Mouse (Mus musculus): Measurements from ENCODE around the gene Lrrc20.
"Not testable (repeated sequence)": the region's sequence is repeated elsewhere in the genome, so short reads cannot be mapped to it uniquely, and the experiment has no call there.

The Lrrc20 gene

DNA sequence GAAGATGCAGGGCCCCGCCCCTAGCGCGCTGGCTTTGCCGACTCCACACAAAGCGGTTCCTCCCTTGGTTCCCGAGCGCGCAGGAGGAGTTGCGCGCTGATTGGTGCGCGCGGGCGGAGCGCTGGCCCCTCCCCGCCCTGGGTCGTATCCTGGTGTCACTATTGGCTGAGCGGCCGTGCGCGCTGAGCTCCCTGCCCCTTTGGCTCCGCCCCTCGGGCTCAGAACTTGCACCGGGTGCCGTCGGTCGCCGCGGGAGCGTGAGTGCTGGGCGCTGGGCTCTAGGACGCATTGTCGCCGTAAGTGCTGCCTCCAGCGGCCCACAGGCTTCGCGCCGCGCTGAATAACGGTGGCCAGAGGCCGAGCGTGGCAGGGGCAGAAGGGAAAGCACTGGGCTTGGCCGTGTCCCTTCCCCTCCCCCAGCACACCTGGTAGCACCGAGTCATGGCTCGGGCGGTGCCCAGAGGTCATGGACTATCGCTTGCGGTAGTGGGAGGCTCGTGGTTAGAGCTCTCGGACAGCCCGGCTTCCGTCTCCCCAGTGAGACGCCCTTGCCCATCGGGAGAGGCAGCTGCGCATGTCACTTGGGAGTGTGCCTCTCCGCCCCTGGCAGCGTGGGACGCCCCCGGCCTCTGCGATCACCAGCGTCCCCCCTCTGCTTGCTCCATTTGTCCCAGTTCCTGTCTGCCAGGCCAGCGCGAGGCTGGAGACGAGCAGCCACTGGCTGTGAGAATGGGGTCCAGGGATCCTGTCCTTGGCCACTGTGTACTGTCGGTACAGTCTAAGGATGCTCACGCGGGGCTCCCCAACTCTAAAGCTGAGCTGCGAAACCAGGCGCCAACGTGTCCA, at the start of gene Lrrc20:
Gene Lrrc20 (plus strand): TSS at position 208 of the 846 bp plus-strand sequence.
- peak; percentile 95 for DNase-seq

DNA sequence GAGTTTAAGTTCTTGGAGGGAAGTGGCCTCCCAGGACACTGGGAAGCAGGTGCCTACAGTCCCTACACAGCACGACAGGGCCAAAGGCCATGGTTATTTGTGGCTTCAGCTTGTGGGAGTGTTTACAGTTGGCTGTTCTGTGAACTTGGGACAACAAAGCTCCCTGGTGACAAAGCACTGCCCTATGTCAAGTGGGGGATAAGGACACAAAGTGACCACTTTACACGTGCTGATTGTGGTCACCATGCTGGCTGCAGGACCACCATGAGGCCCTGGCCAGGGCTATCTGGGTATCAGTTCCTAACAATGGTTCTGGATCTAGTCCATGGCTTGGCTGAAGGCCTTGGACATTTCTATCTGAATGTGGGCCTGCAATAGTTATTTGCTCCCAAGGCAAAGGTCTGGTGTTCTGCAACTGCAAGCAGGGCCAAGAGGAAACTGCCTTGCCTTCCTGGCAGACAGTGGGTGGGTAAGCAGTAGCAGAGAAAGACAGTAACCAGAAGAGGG, 49.3 kb upstream of the Lrrc20 start:
- DNase-seq = no peak

DNA sequence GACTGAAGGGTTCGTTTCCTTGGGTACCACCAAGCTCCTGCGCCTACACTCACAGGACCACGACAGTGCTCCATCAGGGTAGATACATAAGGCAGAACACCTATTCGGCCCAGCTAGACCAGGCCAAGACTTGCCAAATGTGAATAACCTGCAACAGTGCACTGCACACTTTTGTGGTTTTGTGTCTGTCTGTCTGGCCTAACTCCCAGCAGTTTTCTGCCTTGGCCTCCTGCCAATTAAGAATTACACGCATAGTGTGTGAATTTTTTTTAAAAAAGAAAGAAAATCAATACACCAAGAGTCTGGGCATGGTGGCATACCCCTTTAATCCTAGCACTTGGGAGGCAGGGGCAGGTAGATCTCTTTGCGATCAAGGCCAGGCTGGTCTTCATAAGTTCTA, 47.6 kb upstream of the Lrrc20 start:
- DNase-seq = no peak

DNA sequence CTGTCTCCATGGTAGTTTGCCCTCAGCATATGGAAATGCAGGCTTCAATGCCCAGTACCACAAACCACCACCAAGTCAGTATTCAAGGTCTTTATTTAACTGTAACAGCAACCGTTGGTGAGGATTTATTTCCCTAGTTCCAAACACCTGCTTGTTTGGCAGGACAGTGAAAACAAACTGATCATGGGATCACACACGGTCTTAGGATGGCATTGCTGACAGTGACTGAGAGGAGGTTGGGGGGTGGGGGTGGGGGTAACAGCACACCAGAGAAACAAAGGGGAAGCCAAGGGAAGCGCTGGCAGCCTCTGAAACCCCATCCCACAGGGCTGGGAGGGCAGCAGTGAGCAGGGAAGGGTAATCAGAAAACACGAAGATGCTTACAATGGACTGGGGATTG, 47.2 kb upstream of the Lrrc20 start:
- no peak for DNase-seq

DNA sequence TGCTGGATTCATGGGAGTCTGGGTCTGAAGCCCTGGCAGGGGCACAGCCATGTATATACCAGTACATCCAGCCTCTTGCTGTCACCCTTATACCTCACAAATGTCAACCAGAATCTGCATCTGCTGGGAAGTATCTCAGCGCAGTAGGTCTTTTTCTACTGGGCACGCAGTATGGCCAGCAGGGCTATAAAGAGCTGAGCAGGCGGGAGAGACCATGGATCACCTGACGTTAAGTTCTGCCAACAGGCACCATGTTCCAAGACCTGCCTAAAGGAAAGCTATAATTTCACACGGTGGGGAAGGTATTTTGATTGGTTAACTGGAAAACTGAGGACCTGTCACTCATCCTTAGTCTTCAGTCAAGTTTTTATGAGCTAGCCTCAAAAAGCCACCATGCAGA, 46.6 kb upstream of the Lrrc20 start:
- DNase-seq = no peak

DNA sequence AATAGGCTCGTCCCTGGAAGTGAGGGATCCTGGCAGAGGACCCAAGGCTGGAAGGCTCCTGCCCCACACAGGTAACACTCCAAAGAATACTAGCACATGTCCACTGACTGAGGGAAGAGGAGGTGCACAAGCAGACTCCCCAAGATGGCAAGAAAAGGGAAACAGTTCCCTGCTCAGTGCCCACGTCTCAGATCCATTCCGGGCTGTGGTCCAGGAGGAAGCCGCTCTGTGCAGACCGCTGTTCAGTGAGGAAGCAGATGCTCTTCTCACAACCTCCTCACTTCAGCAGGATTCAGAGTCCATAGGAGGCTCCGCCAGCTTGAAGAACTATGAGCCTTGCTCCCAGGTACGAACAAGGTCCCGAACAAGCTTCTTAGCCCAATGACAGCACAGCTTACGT, 44.2 kb upstream of the Lrrc20 start:
- no peak for DNase-seq

DNA sequence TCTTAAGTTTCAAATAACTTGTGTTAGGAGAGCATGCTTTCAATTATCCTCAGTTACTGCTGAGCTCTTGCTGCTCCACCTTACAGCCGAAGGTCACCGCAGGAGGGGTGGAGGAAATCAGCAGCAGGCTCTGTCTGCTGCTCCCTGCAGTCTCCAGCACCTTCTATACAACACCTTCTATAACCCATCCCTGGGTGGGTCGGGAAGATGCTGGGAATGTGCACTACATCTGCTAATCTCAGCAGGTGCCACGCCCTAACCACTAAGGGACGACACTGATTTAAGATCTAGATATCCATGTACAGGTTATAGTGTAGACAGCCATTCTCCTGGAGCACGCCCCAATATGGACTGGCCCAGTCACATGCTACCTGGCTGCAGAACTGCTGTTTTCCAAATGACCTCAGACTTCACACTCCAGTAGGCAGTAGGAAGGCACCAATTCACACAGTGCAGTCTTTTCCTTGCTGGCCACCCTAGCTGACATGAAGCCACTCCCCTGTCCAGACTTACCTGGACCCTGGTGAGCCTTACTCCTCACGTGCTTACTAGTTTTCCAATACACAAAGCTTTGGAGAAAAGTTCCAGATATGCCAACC, 35.3 kb upstream of the Lrrc20 start:
- DNase-seq = peak; percentile 57

DNA sequence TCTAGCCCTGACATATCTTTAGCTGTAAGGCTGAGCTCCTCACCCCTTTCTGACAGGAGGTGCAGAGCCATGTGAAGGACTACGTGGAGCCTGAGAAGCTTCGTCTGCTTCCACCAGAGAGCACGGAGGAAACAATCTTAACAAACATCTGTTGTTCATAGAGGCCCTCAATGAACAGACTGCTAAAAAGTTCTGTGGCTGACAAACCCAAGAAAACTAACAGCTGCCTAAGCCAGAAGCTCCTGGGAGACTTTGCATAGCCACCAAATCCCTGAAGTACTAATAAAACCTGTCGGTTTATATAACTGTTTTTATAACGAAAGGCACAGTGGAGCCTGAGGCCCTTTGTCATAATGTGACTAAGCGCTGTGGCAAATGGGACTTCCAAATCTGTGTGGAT, 32.1 kb upstream of the Lrrc20 start:
- DNase-seq = no peak

DNA sequence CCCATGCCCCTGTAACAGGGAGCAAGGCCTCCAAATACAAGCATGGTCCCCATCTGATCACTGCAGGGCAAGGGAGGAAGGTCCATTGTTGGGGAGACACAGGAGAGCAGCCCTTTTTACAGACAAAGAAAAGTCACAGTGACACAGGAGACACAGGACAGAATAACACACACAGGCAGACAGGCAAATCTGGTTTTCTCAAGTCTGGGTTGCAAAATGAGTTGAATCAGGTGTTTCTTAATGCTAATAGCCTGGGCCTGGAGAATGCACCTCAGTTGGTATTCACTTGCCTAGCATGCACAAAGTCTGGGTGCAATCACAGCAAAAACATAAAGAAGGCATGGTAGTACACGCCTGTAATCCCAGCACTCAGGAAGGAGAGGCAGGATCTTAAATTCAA, 31.7 kb upstream of the Lrrc20 start:
- DNase-seq = no peak

DNA sequence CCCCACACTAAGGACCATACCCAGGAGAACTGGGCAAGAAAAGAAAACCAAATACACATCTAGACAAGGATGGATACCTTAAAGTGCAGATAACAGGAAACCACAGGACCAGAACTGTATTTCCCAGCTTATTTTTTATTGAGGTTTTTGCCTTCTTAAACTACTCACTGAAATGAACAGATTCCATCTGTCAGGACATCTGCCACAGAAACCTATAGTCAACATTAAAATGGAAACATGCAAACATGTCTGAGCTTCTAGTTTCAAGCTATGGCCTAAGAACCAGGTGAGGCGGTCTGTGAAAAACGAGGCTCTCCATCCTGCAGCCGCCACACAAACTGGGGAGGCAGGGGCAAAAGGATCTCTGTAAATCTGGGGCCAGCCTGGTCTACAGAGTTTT, 30.6 kb upstream of the Lrrc20 start:
- no peak for DNase-seq

DNA sequence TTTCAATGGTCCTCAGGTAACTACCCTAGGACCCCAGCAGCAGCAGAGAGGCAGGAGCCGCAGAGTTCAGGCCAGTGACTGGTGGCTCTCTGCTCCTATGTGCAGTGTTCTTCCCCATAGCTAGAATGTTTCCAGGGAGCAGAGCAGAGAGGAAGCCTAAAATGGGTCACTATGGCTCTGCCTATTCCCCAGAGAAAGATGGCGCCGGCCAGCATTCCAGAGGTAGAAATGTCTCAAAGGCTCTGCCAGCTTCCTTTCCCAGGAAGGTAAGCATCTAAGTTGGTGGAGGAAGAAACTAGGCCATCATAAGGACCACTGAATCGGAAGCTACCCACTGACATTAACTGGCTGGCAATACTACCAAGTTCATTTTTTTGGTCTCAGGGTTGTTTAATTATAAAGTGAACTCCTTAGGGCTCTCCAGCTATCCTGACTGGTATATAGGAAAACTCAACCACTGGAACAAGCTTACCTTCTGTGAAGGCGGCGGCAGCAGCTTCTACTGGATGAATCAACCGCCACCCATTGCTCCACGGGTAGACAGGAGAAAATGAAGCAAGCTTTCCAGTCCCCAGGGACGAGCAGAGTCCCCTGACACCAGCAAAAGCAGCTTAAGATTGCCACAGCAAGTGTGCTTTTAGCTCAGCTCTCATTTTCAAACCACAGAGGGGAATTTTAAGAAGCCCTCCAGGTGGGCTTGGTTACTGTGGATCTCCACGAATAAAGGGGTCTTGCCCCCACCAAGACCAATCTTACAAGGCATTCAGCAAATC, 27.8 kb upstream of the Lrrc20 start:
- DNase-seq = no peak

DNA sequence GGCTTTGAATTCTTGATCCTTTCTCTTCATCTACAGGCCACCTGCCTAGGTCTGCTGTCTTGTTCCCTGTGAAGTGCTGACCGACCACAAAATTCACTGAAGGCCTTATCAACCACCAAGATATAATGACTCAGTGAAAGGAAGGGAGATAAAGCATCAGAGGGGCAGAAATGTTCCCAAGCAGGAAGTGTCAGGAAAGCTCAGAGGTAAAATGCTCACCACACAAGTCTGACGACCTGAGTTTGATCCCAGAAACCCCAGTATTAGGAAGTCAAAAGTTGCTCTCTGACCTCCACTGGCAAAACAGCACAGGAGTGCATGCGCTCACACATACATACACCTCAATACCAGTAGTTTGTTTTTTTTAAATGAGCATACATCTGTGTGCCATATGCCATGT, 26.8 kb upstream of the Lrrc20 start:
- no peak for DNase-seq

DNA sequence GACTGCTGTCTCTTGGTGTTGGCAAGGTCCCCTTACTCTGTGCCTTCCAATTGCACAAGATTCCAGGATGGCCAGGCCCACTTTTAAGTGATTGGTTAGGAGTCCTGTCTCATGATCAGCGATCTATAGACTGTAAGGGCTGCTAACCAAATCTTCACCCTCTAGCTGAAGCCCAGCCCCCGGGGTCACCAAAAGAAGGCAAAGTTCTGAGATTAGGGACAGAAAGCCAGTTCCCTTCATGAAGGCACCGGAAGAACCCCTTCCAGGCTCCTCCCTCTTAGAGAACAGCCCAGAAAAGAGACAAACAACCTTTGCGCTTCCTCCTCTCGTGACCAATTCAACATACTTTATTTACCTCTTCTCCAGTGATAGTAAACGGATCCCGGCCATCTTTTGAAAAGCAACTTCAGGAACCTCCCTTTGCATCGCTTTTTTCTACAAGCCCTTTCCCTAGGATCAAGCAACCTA, 24.1 kb upstream of the Lrrc20 start:
- DNase-seq = peak; percentile 45

DNA sequence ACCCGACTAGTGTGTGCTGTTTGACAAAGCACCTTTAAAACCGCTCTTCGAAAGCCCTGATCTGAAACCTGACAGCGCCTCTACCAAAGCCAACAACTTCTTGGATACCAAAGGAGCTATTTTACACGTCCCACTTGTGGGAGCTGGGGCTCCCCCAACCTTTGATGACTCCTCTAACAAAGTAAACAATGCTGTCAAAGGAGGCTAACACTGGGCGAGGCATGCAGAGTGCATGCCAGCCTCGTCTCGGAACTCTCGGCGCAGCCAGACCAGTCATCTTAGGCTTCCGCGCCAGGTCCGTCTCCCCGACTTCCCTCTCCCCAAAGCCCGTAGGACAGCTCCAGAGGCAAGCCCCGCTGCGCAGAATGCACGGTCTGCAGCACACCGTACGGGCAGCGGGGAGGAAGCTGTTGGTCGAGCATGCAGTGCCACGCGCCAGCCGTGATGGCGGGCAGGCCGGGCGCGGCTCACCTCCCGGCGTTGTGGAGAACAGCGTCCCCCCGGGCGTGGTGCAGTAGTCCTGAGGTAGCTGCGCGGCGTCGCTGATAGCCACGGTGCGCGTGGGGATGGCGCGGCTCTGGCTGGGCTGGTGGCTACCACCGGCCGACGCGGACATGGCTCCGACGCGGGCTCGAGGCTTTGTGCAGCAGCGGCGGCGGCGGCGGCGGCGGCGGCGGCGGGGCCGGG, 23.5 kb upstream of the Lrrc20 start:
- DNase-seq = peak; percentile 68

DNA sequence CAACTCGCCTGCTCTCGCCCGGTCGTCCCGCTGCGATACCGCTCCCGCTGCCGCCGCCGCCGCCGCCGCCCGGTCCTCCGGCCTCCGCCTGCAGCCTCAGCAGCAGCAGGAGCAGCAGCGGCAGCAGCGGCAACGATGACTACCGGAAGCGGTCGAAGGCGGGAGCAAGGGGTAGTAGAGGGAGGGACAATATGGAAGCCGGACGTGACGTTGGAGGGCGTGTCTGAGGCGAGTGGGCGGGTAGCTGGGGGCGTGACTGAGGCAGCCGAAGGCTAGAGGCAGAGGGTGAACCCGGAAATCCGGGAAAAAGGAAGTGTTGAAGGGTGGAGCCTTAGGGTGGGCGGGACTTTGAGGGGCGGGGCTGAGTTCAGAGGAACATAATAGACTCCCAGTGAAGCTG, 23.0 kb upstream of the Lrrc20 start, which contains the start of gene Eif4ebp2:
Gene Eif4ebp2 (minus strand): TSS at position 17 of the 400 bp plus-strand sequence.
- peak; percentile 99 for DNase-seq

DNA sequence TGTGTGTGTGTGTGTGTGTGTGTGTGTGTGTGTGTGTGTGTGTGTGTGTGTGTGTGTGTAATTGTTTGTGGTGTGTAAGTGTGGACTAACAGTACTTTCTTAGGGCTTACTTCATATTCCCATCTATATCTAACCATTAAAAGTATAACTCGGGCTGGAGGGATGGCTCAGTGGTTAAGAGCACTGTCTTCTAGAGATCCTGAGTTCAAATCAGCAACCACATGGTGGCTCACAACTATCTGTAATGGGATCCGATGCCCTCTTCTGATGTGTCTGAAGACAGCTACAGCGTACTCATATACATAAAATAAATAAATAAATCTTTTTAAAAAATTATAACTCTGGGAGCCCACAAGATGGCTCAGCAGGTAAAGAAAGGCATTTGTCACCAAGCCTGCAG, 22.4 kb upstream of the Lrrc20 start:
- DNase-seq = not testable (repeated sequence)

DNA sequence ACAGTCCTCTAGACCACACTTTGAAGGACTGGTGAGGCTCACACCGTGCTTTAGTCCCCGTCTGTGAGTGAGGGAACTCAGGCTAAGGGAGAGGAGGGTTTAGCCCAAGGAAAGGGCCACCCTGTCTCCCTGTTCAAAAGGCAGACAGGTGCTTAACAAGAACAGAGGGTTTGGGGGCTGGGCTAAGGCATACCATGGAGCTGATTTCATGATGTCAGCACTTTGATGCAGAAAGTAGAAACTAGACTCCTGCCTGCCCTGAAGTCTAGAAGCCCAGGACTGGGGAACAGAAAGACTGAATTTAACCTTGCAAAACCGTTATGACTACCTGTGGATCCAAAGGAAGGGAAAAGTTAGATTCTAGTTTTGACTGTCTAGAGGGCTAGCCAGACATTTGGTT, 18.4 kb upstream of the Lrrc20 start:
- DNase-seq = no peak

DNA sequence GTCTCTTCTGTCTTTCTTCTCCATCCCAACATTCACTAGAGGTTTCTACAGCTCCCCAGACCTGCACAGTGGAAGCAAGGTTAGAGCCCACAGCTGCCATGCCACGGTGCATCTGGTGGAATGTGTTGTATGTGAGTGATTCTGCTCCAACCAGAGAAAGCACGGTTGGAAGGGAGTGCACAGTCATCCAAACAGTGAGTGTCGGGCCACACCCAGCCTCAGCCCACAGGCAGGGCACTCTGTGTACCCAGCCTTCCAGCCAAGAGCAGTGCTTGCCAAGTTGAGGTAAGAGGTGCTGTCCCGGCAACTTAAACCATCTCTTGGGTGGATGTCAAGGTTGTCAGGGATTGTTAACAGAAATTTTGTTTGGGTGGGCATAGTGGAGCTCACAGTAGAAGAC, 10.6 kb upstream of the Lrrc20 start:
- no peak for DNase-seq

DNA sequence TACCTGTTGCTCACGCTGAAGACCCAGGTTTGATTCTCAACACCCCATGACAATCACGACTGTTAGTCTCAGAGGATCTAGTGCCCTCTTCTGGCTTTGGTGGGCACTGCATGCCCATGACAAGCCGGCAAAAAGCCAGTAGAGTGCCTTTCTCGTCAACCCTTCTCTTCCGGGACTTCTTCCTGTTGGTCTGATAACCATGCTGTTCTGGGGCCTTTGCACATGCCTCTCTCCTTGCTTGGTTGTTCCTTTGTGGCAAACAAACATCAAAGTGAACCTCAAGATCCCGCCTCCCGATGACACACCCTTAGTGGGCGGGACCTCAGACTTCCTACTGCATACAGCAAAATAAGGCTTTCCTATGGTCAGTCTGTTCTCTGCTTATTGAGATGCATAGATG, 9.4 kb upstream of the Lrrc20 start:
- DNase-seq = no peak

DNA sequence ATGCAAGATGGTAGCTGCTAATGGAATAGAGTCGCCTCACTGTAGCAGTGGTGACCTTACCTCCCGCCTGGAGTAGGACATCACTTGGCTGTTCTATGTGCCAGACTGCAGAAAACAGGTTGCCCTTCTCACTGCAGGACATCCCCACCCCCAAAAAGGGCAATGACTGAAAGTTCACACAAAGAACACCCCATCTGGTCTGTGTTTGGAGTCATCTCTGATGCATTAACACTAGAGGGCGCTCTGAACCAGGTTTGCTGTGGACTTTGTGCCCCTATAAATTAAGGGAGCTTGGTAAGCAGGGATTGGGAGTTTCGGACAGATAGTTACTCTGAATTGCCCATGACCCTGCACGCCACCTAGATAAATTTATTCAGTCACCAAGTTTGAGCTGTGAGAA, 8.7 kb upstream of the Lrrc20 start:
- DNase-seq = peak; percentile 46

DNA sequence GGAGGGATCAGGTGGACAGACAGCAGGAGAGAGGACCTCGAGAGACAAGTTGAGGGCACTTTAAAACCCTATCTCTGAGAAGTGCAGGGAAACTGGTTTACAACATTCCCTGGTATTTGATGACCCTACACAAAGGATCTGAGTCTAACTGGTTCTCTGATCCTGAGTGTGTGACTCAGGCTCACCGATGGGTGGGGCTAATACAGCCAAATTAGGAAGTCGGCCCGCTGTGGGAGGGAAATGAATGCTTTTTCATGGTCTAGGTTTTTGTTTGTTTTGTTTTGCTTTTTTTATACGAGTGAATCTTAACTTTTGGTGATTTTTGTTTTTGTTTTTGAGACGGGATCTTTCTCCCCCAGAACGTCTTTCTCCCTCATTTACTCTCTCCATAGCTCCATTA, 6.7 kb upstream of the Lrrc20 start:
- no peak for DNase-seq

DNA sequence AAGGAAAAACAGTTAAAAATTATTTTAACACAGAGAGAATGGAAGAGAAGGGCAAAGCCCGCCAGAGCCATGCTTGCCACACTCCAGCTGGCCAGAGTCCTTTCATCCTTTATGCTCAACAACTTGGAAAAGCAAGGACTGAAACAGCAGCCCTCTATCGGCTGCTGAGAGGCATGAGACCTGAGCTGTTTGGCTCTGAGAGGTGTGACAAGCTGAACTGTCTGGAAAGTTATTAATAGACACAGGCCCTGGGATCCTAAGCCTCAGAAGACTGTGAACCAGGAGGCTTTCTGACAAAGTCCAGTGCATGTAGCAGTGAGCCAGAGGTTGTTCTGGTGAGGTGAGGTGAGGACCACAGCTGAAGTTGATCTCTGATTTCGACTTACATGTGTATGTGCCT, 2.0 kb upstream of the Lrrc20 start:
- DNase-seq = no peak

DNA sequence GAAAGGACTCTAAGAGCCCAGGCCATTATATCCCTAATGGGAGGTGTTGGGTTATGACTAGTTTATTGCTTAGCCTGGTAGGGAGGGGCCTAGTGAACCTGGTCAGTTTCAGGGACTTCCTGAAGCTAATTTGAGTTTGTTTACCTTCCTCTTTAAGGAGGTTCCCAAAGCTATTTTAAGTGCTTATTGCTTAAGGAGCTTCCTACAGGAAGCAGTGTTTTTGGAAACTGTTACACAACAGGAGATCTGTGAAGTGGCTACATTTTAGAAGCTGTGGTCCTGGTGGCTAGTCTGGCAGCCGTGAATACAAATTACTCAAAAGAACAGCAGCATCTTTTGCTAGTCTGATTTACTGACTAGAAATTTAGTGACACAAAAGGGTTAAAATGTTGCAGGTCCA, 1.3 kb upstream of the Lrrc20 start:
- no peak for DNase-seq
